Comparison of ENCODE assay signal across 8 mouse cellular contexts in the genomic region with DNA sequence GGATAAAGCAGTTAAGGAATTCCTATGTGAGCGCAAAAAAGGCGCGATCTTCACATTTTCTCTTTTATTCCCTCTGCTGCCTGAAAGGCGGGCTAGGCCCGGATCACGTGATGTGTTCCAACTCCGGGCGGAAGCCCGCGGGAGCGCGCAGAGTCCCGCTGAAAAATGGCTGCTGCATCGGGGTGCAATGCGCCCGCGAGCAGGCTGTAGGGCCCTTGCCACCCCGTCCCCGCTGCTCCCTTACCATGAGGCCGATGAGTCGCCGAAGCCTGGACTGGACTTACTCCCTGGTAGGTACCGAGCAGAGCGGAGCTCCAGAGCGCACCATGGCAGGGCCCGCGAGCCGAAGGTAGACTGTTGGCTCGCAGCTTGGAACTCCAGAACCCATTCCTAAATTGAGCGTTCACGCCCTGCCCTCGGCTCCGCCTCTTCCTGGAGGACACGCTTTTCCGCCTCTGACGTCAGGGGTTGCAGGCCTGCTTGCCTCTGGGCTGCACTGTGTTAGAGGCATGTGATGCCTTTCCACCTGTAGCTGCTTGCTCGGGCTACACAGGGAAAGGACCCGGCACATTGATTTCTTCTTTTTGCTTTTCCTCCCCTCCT. TPM values are rescaled to one million over a fixed set of nuclear protein-coding genes. Genes with fewer than 3 reads are reported as not detected.
A peak's percentile ranks its signal among the peaks of the same experiment; 100 is the strongest.
DNase-seq lines count a peak whose midpoint lies in the region; ATAC-seq and TF ChIP-seq lines count a peak whose summit lies in the region.

Smim27 (plus strand) TSS at position 150 of the 603 bp plus-strand sequence.
Topors (minus strand) TSS at position 421 of the 603 bp plus-strand sequence.

- TF ChIP-seq CTCF in G1E (IDR thresholded peaks at IDR 0.05; ENCODE audit: low read depth, low read length), result no peak
- no peak for TF ChIP-seq CTCF in layer of hippocampus, adult 2 months (conservative IDR thresholded peaks at IDR 0.05)
- no peak for TF ChIP-seq CTCF in lung, embryonic 14.5 days (IDR thresholded peaks at IDR 0.05; ENCODE audit: low read depth)
- no peak for TF ChIP-seq CTCF in olfactory bulb, adult 2 months (IDR thresholded peaks at IDR 0.05; ENCODE audit: insufficient read depth, low read depth, low read length)
- peak; percentile 60; the same call in 1 of the 2 replicates for TF ChIP-seq CTCF in thymus, adult 2 months (IDR thresholded peaks at IDR 0.05; ENCODE audit: borderline replicate concordance, control insufficient read depth, extremely low read depth, insufficient read depth, low read length, poor library complexity)

- ATAC-seq in G1E (ENCODE audit: extremely low read depth, insufficient number of reproducible peaks, low FRiP score, poor library complexity, severe bottlenecking), result peak; percentile 94
- ATAC-seq in forebrain, embryonic 16.5 days, result peak; percentile 94
- peak; percentile 96 for ATAC-seq in lung, embryonic 14.5 days (ENCODE audit: insufficient read depth)

- H3K9me3 ChIP-seq in G1E (replicated peaks), result no peaks in the 10 kb centered on the region
- H3K9me3 ChIP-seq in forebrain, embryonic 16.5 days (ENCODE audit: control insufficient read depth, low read length), result no peaks in the 10 kb centered on the region
- H3K9me3 ChIP-seq in lung, embryonic 14.5 days (ENCODE audit: low read depth, low read length), result no peaks in the 10 kb centered on the region

- H3K36me3 ChIP-seq in G1E (replicated peaks), result peaks cover 69% of the 10 kb centered on the region
- H3K36me3 ChIP-seq in forebrain, embryonic 16.5 days (ENCODE audit: control insufficient read depth, insufficient read depth), result 0 out of 2 replicates have a peak, but pooled peaks cover 2% of the 10 kb centered on the region
- peaks cover 44% of the 10 kb centered on the region for H3K36me3 ChIP-seq in lung, embryonic 14.5 days (ENCODE audit: insufficient read depth)
- H3K36me3 ChIP-seq in thymus, adult 2 months (ENCODE audit: control insufficient read depth, insufficient read depth, low read length), result no peaks in the 10 kb centered on the region

- WGBS in forebrain, embryonic 16.5 days, result under 1% methylated on average over 38 of the region's 38 CpGs
- 0% methylated on average over 38 of the region's 38 CpGs for WGBS in lung, embryonic 14.5 days
- under 1% methylated on average over 38 of the region's 38 CpGs for WGBS in olfactory bulb, adult 2 months
- WGBS in thymus, adult 2 months, result 1% methylated on average over 38 of the region's 38 CpGs

- peak; percentile 88 for TF ChIP-seq POLR2A in olfactory bulb, adult 2 months (IDR thresholded peaks at IDR 0.05; ENCODE audit: insufficient read depth, low read depth, low read length)
- TF ChIP-seq POLR2A in thymus, adult 2 months (IDR thresholded peaks at IDR 0.05; ENCODE audit: control insufficient read depth, extremely low read depth, insufficient read depth, low read length, poor library complexity), result peak; percentile 81

- H3K4me2 ChIP-seq in forebrain, embryonic 16.5 days (ENCODE audit: low read length), result peak within 1 kb of the TSS; percentile 85
- H3K4me2 ChIP-seq in lung, embryonic 14.5 days, result peak within 1 kb of the TSS; percentile 94

- peak within 1 kb of the TSS; percentile 81 for H3K4me3 ChIP-seq in G1E (ENCODE audit: low read depth, low read length)
- peak within 1 kb of the TSS; percentile 69 for H3K4me3 ChIP-seq in forebrain, embryonic 16.5 days (replicated peaks; ENCODE audit: low read length)
- H3K4me3 ChIP-seq in layer of hippocampus, adult 2 months, result peak within 1 kb of the TSS; percentile 89
- peak within 1 kb of the TSS; percentile 67 for H3K4me3 ChIP-seq in lung, embryonic 14.5 days (ENCODE audit: low read depth, low read length)
- H3K4me3 ChIP-seq in olfactory bulb, adult 2 months (ENCODE audit: insufficient read depth, low read depth, low read length), result peak within 1 kb of the TSS; percentile 75
- H3K4me3 ChIP-seq in thymus, adult 2 months (ENCODE audit: control insufficient read depth, insufficient read depth, low read length), result peak within 1 kb of the TSS; percentile 94

- no peaks in the 10 kb centered on the region for H3K27me3 ChIP-seq in G1E (ENCODE audit: insufficient read depth, low read length)
- H3K27me3 ChIP-seq in forebrain, embryonic 16.5 days (replicated peaks; ENCODE audit: control insufficient read depth, insufficient read depth, low read length), result no peaks in the 10 kb centered on the region
- no peaks in the 10 kb centered on the region for H3K27me3 ChIP-seq in lung, embryonic 14.5 days (ENCODE audit: insufficient read depth, low read length)
- no peaks in the 10 kb centered on the region for H3K27me3 ChIP-seq in thymus, adult 2 months (ENCODE audit: control insufficient read depth, insufficient read depth, low read length)

- peaks cover 32% of the 10 kb centered on the region for H3K4me1 ChIP-seq in G1E (ENCODE audit: insufficient read depth, low read depth, low read length)
- peaks cover 15% of the 10 kb centered on the region for H3K4me1 ChIP-seq in forebrain, embryonic 16.5 days (replicated peaks; ENCODE audit: control insufficient read depth, insufficient read depth, low read length)
- 0 out of 2 replicates have a peak, but pooled peaks cover 4% of the 10 kb centered on the region for H3K4me1 ChIP-seq in lung, embryonic 14.5 days (ENCODE audit: insufficient read depth)
- H3K4me1 ChIP-seq in olfactory bulb, adult 2 months (ENCODE audit: control insufficient read depth, insufficient read depth, low read length), result peaks cover 6% of the 10 kb centered on the region
- peaks cover 8% of the 10 kb centered on the region; the same call in 1 of the 2 replicates for H3K4me1 ChIP-seq in thymus, adult 2 months (replicated peaks; ENCODE audit: control insufficient read depth, insufficient read depth, low read length)

- H3K27ac ChIP-seq in forebrain, embryonic 16.5 days (ENCODE audit: low read length), result peak within 1 kb of the TSS; percentile 97
- H3K27ac ChIP-seq in layer of hippocampus, adult 2 months, result peak within 1 kb of the TSS; percentile 99
- H3K27ac ChIP-seq in lung, embryonic 14.5 days (ENCODE audit: low read depth), result peak within 1 kb of the TSS; percentile 97
- peak within 1 kb of the TSS; percentile 94 for H3K27ac ChIP-seq in olfactory bulb, adult 2 months (ENCODE audit: insufficient read depth, low read depth, low read length)
- peak within 1 kb of the TSS; percentile 94 for H3K27ac ChIP-seq in thymus, adult 2 months (ENCODE audit: control insufficient read depth, insufficient read depth, low read length)

- peak within 1 kb of the TSS; percentile 82 for H3K9ac ChIP-seq in forebrain, embryonic 16.5 days (replicated peaks; ENCODE audit: low read depth, low read length)
- peak within 1 kb of the TSS; percentile 83 for H3K9ac ChIP-seq in lung, embryonic 14.5 days

- intact Hi-C loops in heart, postnatal 36 days (cut with DNase I), result loop anchor here (1.0 to 2.0 kb wide), 3 partner anchors 9 to 127 kb away; partner anchors contain the start of genes Aco1 and Ddx58

- peak; percentile 95 for DNase-seq in G1E (ENCODE audit: low spot score)
- DNase-seq in cerebellum, adult 18-20 months, result peak; percentile 92 to 98
- DNase-seq in heart, postnatal 36 days, result peak; percentile 93 to 97
- DNase-seq in layer of hippocampus, adult 2 months (ENCODE audit: low spot score in 2 of 2), result peak; percentile 92 to 96
- DNase-seq in lung, embryonic 14.5 days, result peak; percentile 98
- DNase-seq in thymus, adult 2 months, result peak; percentile 94

RNA-seq across cellular contexts. Expression of gene Smim27, which starts in this region (rescaled TPM):
- total RNA-seq in G1E (2014; fragmentation: Nextera tagmentation) (8.5 and 9.9 TPM in 2 replicates), G1E (2017) (9.2 and 13.4 TPM in 2 replicates)
- 14.1 and 18.2 TPM in 2 replicates for polyA plus RNA-seq in G1E (2012)
- polyA plus RNA-seq in forebrain, embryonic 16.5 days (2015; fragmentation: Nextera tagmentation; extraction: Ambion mirVana), result 16.7 and 18.3 TPM in 2 replicates
- total RNA-seq in heart, postnatal 36 days (2021), result 10 to 100 TPM; 42.8 to 49.0 TPM
- 10 to 100 TPM; 12.2 to 13.7 TPM for total RNA-seq in layer of hippocampus, adult 2 months (2021)
- polyA plus RNA-seq in lung, embryonic 14.5 days (2014; fragmentation: Nextera tagmentation; extraction: Ambion mirVana), result 24.0 and 32.4 TPM in 2 replicates
- not detected in 2 replicates for polyA plus RNA-seq in olfactory bulb, adult 2 months (2012; ENCODE audit: insufficient read depth, insufficient read length, low replicate concordance, missing spikeins)
- 10.9 and 18.4 TPM in 2 replicates for polyA plus RNA-seq in thymus, adult 2 months (2012; rRNA removed)

RNA-seq across cellular contexts. Expression of gene Topors, which starts in this region (rescaled TPM):
- total RNA-seq in G1E (2014; fragmentation: Nextera tagmentation) (35.0 and 40.4 TPM in 2 replicates), G1E (2017) (54.8 and 59.3 TPM in 2 replicates)
- 8.7 and 9.9 TPM in 2 replicates for polyA plus RNA-seq in G1E (2012)
- polyA plus RNA-seq in forebrain, embryonic 16.5 days (2015; fragmentation: Nextera tagmentation; extraction: Ambion mirVana), result 38.1 and 43.6 TPM in 2 replicates
- 10 to 100 TPM; 11.2 to 12.7 TPM for total RNA-seq in heart, postnatal 36 days (2021)
- total RNA-seq in layer of hippocampus, adult 2 months (2021), result 10 to 100 TPM; 18.0 to 19.9 TPM
- 49.3 and 50.6 TPM in 2 replicates for polyA plus RNA-seq in lung, embryonic 14.5 days (2014; fragmentation: Nextera tagmentation; extraction: Ambion mirVana)
- not detected in 2 replicates for polyA plus RNA-seq in olfactory bulb, adult 2 months (2012; ENCODE audit: insufficient read depth, insufficient read length, low replicate concordance, missing spikeins)
- polyA plus RNA-seq in thymus, adult 2 months (2012; rRNA removed), result 6.1 and 7.4 TPM in 2 replicates

Comparison
In these comparisons a context has a peak if more than half of its experiments do, and no peak if none do; other contexts are left out.
1. Peak in every context shown above with its lines: DNase-seq, ATAC-seq, H3K4me3 ChIP-seq and H3K27ac ChIP-seq.
2. RNA of gene Smim27 (polyA plus RNA-seq): 24.0 to 32.4 TPM in lung, embryonic 14.5 days, 10.9 to 18.4 TPM in thymus, adult 2 months, 16.7 to 18.3 TPM in forebrain, embryonic 16.5 days and 14.1 to 18.2 TPM in G1E; not detected in olfactory bulb, adult 2 months; every median in the first group is over 10 times any median in the second.